Mouse (Mus musculus) forebrain, embryonic 12.5 days (tissue): ENCODE measurements around the gene Wdr11. TPM values are rescaled to one million over a fixed set of nuclear protein-coding genes. Genes with fewer than 3 reads are reported as not detected.

Experiments
- ATAC-seq: fragments of 200-750 bp; cut with Nextera tagmentation; 2 replicates; pipeline ENCODE4 v1.8.0; 2017; ENCODE audit warnings: moderate TSS enrichment; ENCODE audit not compliant: low FRiP score
- H3K27ac ChIP-seq: fragments of 300-500 bp; sonication (generic); 2 replicates; pipeline ENCODE4 v1.5.1; 2016; ENCODE audit warnings: mild to moderate bottlenecking
- H3K27me3 ChIP-seq: fragments of 300-500 bp; sonication (generic); 2 replicates; pipeline ENCODE4 v1.6.1; 2016; ENCODE audit warnings: mild to moderate bottlenecking
- H3K36me3 ChIP-seq: fragments of 300-500 bp; sonication (generic); replicated peaks from 2 replicates; pipeline ENCODE4 v1.6.1; 2016; ENCODE audit warnings: mild to moderate bottlenecking
- H3K4me1 ChIP-seq: fragments of 300-500 bp; sonication (generic); 2 replicates; pipeline ENCODE4 v1.6.1; 2016
- H3K4me2 ChIP-seq: fragments of 300-500 bp; sonication (generic); 2 replicates; pipeline ENCODE4 v1.6.1; 2016; ENCODE audit warnings: mild to moderate bottlenecking, moderate library complexity
- H3K4me3 ChIP-seq: fragments of 300-500 bp; sonication (generic); replicated peaks from 2 replicates; pipeline ENCODE4 v1.5.1; 2016; ENCODE audit warnings: mild to moderate bottlenecking
- H3K9ac ChIP-seq: fragments of 300-500 bp; sonication (generic); 2 replicates; pipeline ENCODE4 v1.6.1; 2016; ENCODE audit warnings: mild to moderate bottlenecking
- H3K9me3 ChIP-seq: fragments of 300-500 bp; sonication (generic); 2 replicates; pipeline ENCODE4 v1.6.1; 2016
- WGBS: fragments of 180-500 bp; shearing (Covaris S2); methylation state at CpG from one replicate; pipeline ENCODE4 v1.1.7; 2016; 5-methylcytosine and 5-hydroxymethylcytosine counted together
- polyA plus RNA-seq: library from polyadenylated mRNA; unstranded; fragments of >200 nt; fragmentation: Nextera tagmentation; extraction: Ambion mirVana; gene quantifications from 2 replicates; pipeline ENCODE4 v1.2.1, GENCODE M21; 2016

Wdr11 gene
- polyA plus RNA-seq, 1 experiment from 2014 or later, result 41.3 TPM

GRCm38 (mm10) chr7:129675852-129676251 is 84.2 kb downstream of the Wdr11 start:
- 93% methylated on average over 6 of the region's 6 CpGs for WGBS

DNA sequence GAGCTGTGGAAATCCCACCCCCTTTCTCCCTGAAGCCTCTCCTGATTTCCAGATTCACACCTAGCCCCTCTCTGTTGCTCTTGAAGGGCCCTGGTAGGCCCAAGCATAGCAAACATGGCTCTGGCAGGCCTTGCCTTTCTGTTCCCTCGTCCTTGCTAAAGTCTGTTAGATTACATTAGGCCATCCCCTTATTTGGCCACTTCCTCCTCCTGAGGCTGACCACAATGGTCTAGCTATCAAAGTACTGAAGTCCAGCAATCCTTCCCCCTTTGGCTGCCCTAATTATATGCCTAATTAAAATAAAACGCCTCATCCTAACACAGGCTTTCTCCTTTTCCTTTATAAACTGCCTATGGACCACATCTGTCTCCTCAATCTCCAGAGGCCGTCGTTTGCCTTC is 85.5 kb downstream of the Wdr11 start:
- Histone ChIP-seq H3K27me3 (peaks cover 30% of the 10 kb centered on the region), H3K36me3 (no peaks in the 10 kb centered on the region), H3K4me3 (no peak overlapping the region), H3K4me2 (no peak overlapping the region), H3K9me3 (no peaks in the 10 kb centered on the region), H3K27ac (no peak overlapping the region), H3K4me1 (peaks cover 16% of the 10 kb centered on the region), H3K9ac (no peak overlapping the region)
- no peak for ATAC-seq
- WGBS, result 65% methylated on average over 4 of the region's 4 CpGs

More at GRCm38 (mm10) chr7:129675852-129676251, 84.2 kb downstream of the Wdr11 start:
- Histone ChIP-seq H3K4me1 (peaks cover 16% of the 10 kb centered on the region), H3K27ac (no peak overlapping the region), H3K9ac (no peak overlapping the region), H3K36me3 (no peaks in the 10 kb centered on the region), H3K27me3 (peaks cover 36% of the 10 kb centered on the region), H3K4me3 (no peak overlapping the region), H3K4me2 (no peak overlapping the region), H3K9me3 (no peaks in the 10 kb centered on the region)
- ATAC-seq, result no peak

GRCm38 (mm10) chr7:129678431-129678830 is 86.8 kb downstream of the Wdr11 start:
- Histone ChIP-seq H3K4me1 (peaks cover 12% of the 10 kb centered on the region), H3K4me2 (no peak overlapping the region), H3K27me3 (peaks cover 37% of the 10 kb centered on the region), H3K4me3 (no peak overlapping the region), H3K9ac (no peak overlapping the region), H3K36me3 (no peaks in the 10 kb centered on the region), H3K27ac (no peak overlapping the region), H3K9me3 (no peaks in the 10 kb centered on the region)
- no peak for ATAC-seq
- 82% methylated on average over 8 of the region's 8 CpGs for WGBS

GRCm38 (mm10) chr7:129678972-129679371 is 87.3 kb downstream of the Wdr11 start:
- ATAC-seq, result no peak
- no peak overlapping the region for H3K9ac ChIP-seq
- peaks cover 39% of the 10 kb centered on the region for H3K27me3 ChIP-seq
- H3K4me2 ChIP-seq, result no peak overlapping the region
- H3K36me3 ChIP-seq, result no peaks in the 10 kb centered on the region
- H3K4me1 ChIP-seq, result peaks cover 6% of the 10 kb centered on the region
- no peak overlapping the region for H3K27ac ChIP-seq
- H3K9me3 ChIP-seq, result no peaks in the 10 kb centered on the region
- H3K4me3 ChIP-seq, result no peak overlapping the region
- 69% methylated on average over 8 of the region's 8 CpGs for WGBS

GRCm38 (mm10) chr7:129680534-129681210 is 89.0 kb downstream of the Wdr11 start:
- ATAC-seq, result no peak
- H3K27ac ChIP-seq, result no peak overlapping the region
- H3K27me3 ChIP-seq, result peaks cover 30% of the 10 kb centered on the region
- H3K9me3 ChIP-seq, result no peaks in the 10 kb centered on the region
- no peak overlapping the region for H3K4me3 ChIP-seq
- H3K9ac ChIP-seq, result no peak overlapping the region
- H3K4me2 ChIP-seq, result no peak overlapping the region
- H3K4me1 ChIP-seq, result peaks cover 5% of the 10 kb centered on the region; the same call in 1 of the 2 replicates
- WGBS, result 46% methylated on average over 10 of the region's 10 CpGs
- no peaks in the 10 kb centered on the region for H3K36me3 ChIP-seq

DNA sequence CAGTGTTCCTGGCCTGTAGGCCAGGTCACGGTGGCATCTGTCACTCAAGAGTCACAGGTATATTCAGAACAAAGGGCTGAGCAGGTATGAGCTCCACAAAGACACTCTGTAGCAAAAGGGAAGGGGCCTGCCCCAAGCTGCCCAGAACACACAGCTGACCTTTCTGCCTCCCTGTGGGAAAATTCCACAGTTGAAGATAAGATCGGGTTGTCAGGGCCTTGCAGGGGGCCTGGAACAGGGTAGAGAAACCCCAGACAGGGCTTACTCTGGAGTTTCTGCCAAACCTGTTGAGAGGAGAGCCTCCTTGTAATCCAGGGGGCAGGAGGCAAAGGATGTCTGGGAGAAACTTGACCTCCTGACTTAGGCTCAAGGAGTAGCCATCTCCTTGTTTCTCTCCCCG is 90.9 kb downstream of the Wdr11 start:
- Histone ChIP-seq H3K4me3 (no peak overlapping the region), H3K4me1 (peaks cover 5% of the 10 kb centered on the region; the same call in 1 of the 2 replicates), H3K27ac (no peak overlapping the region), H3K36me3 (no peaks in the 10 kb centered on the region), H3K9me3 (no peaks in the 10 kb centered on the region), H3K27me3 (peaks cover 24% of the 10 kb centered on the region), H3K9ac (no peak overlapping the region), H3K4me2 (no peak overlapping the region)
- 78% methylated on average over 3 of the region's 3 CpGs for WGBS
- ATAC-seq, result no peak

- Histone ChIP-seq H3K4me2 (no peak overlapping the region), H3K4me3 (no peak overlapping the region), H3K9ac (no peak overlapping the region), H3K9me3 (no peaks in the 10 kb centered on the region), H3K27ac (no peak overlapping the region), H3K36me3 (no peaks in the 10 kb centered on the region), H3K27me3 (peaks cover 25% of the 10 kb centered on the region), H3K4me1 (no peaks in the 10 kb centered on the region; the same call in 1 of the 2 replicates)
- no peak for ATAC-seq
- 84% methylated on average over 5 of the region's 5 CpGs for WGBS
Observed at GRCm38 (mm10) chr7:129685326-129685725, 93.7 kb downstream of the Wdr11 start.
